Mouse (Mus musculus) lung, embryonic 16.5 days (tissue): ENCODE measurements around the gene Fbxw11. TPM values are rescaled to one million over a fixed set of nuclear protein-coding genes. Genes with fewer than 3 reads are reported as not detected.

ENCODE experiments used
- ATAC-seq: fragments of 200-750 bp; cut with Nextera tagmentation; 2 replicates; pipeline ENCODE4 v1.8.0; 2017; ENCODE audit warnings: low read depth, mild to moderate bottlenecking, moderate library complexity
- H3K27ac ChIP-seq: fragments of 300-500 bp; sonication (generic); 2 replicates; pipeline ENCODE4 v1.5.1; 2014; ENCODE audit warnings: mild to moderate bottlenecking, control low read depth, low read length
- H3K27me3 ChIP-seq: fragments of 300-500 bp; sonication (generic); 2 replicates; pipeline ENCODE4 v1.6.1; 2014; ENCODE audit warnings: low read depth, low read length, mixed read lengths; ENCODE audit not compliant: control insufficient read depth, insufficient read depth
- H3K36me3 ChIP-seq: fragments of 300-500 bp; sonication (generic); 2 replicates; pipeline ENCODE4 v1.6.1; 2014; ENCODE audit warnings: low read length; ENCODE audit not compliant: control insufficient read depth, insufficient read depth
- H3K4me1 ChIP-seq: fragments of 300-500 bp; sonication (generic); replicated peaks from 2 replicates; pipeline ENCODE4 v1.6.1; 2014; ENCODE audit warnings: low read length, mixed read lengths; ENCODE audit not compliant: control insufficient read depth, insufficient read depth
- H3K4me2 ChIP-seq: fragments of 300-500 bp; sonication (generic); 2 replicates; pipeline ENCODE4 v1.6.1; 2014; ENCODE audit warnings: low read depth, low read length, control low read depth
- H3K4me3 ChIP-seq: fragments of 300-500 bp; sonication (generic); 2 replicates; pipeline ENCODE4 v1.5.1; 2014; ENCODE audit warnings: mild to moderate bottlenecking, low read length, control low read depth
- H3K9ac ChIP-seq: fragments of 300-500 bp; sonication (generic); 2 replicates; pipeline ENCODE4 v1.6.1; 2014; ENCODE audit warnings: low read length, control low read depth
- H3K9me3 ChIP-seq: fragments of 300-500 bp; sonication (generic); 2 replicates; pipeline ENCODE4 v1.6.1; 2016; ENCODE audit warnings: low read length; ENCODE audit not compliant: control insufficient read depth
- WGBS: fragments of 180-500 bp; shearing (Covaris S2); extraction: QIAGEN DNeasy Blood & Tissue Kit; methylation state at CpG from one replicate; pipeline ENCODE4 v1.1.7; 2014; 5-methylcytosine and 5-hydroxymethylcytosine counted together
- polyA plus RNA-seq: library from polyadenylated mRNA; unstranded; fragments of >200 nt; fragmentation: Nextera tagmentation; extraction: Ambion mirVana; gene quantifications from 2 replicates; pipeline ENCODE4 v1.2.1, GENCODE M21; 2015

Gene Fbxw11
- polyA plus RNA-seq, 1 experiment from 2014 or later: 80.5 TPM

GRCm38 (mm10) chr11:32744463-32744862 lies 101.9 kb downstream of the Fbxw11 start:
- WGBS: 82% methylated on average over 7 of the region's 7 CpGs
- H3K9me3 ChIP-seq: 0 out of 2 replicates have a peak, but pooled peaks cover 2% of the 10 kb centered on the region
- H3K27me3 ChIP-seq: no peaks in the 10 kb centered on the region
- no peaks in the 10 kb centered on the region for H3K4me1 ChIP-seq
- H3K4me2 ChIP-seq: no peak overlapping the region
- H3K36me3 ChIP-seq: peaks cover 53% of the 10 kb centered on the region
- H3K9ac ChIP-seq: no peak overlapping the region
- no peak overlapping the region for H3K27ac ChIP-seq
- no peak overlapping the region for H3K4me3 ChIP-seq
- no peak for ATAC-seq

- Histone ChIP-seq H3K4me2 (no peak overlapping the region), H3K36me3 (peaks cover 47% of the 10 kb centered on the region), H3K27me3 (no peaks in the 10 kb centered on the region), H3K4me3 (no peak overlapping the region), H3K9ac (no peak overlapping the region), H3K4me1 (no peaks in the 10 kb centered on the region), H3K9me3 (0 out of 2 replicates have a peak, but pooled peaks cover 2% of the 10 kb centered on the region), H3K27ac (no peak overlapping the region)
- 89% methylated on average over 4 of the region's 4 CpGs for WGBS
- no peak for ATAC-seq
Observed at GRCm38 (mm10) chr11:32745466-32745865, 102.9 kb downstream of the Fbxw11 start.

GRCm38 (mm10) chr11:32746036-32746435 lies 103.5 kb downstream of the Fbxw11 start:
- Histone ChIP-seq H3K27ac (no peak overlapping the region), H3K27me3 (no peaks in the 10 kb centered on the region), H3K36me3 (peaks cover 42% of the 10 kb centered on the region), H3K9ac (no peak overlapping the region), H3K9me3 (0 out of 2 replicates have a peak, but pooled peaks cover 2% of the 10 kb centered on the region), H3K4me3 (no peak overlapping the region), H3K4me1 (no peaks in the 10 kb centered on the region), H3K4me2 (no peak overlapping the region)
- WGBS: 62% methylated on average over 5 of the region's 5 CpGs
- ATAC-seq: no peak

- 0 out of 2 replicates have a peak, but pooled peaks cover under 1% of the 10 kb centered on the region for H3K9me3 ChIP-seq
- no peak overlapping the region for H3K9ac ChIP-seq
- ATAC-seq: no peak
- H3K4me1 ChIP-seq: no peaks in the 10 kb centered on the region; the same call in 1 of the 2 replicates
- 69% methylated on average over 3 of the region's 3 CpGs for WGBS
- H3K4me2 ChIP-seq: no peak overlapping the region
- H3K27ac ChIP-seq: no peak overlapping the region
- H3K4me3 ChIP-seq: no peak overlapping the region
- H3K36me3 ChIP-seq: peaks cover 39% of the 10 kb centered on the region
- H3K27me3 ChIP-seq: no peaks in the 10 kb centered on the region
Observed at GRCm38 (mm10) chr11:32746475-32746874, 104.0 kb downstream of the Fbxw11 start.

- Histone ChIP-seq H3K27me3 (no peaks in the 10 kb centered on the region), H3K27ac (no peak overlapping the region), H3K4me3 (no peak overlapping the region), H3K9me3 (no peaks in the 10 kb centered on the region), H3K4me2 (no peak overlapping the region), H3K36me3 (peaks cover 28% of the 10 kb centered on the region), H3K9ac (no peak overlapping the region), H3K4me1 (peaks cover 3% of the 10 kb centered on the region)
- ATAC-seq: no peak
- WGBS: 62% methylated on average over 4 of the region's 4 CpGs
Observed at GRCm38 (mm10) chr11:32748800-32749199, 106.3 kb downstream of the Fbxw11 start.

- H3K27ac ChIP-seq: peak overlapping the region; percentile 43
- no peaks in the 10 kb centered on the region for H3K9me3 ChIP-seq
- H3K4me1 ChIP-seq: peaks cover 3% of the 10 kb centered on the region
- no peak overlapping the region for H3K4me2 ChIP-seq
- 49% methylated on average over 7 of the region's 7 CpGs for WGBS
- peak; percentile 75 for ATAC-seq
- no peaks in the 10 kb centered on the region for H3K27me3 ChIP-seq
- no peak overlapping the region for H3K9ac ChIP-seq
- H3K4me3 ChIP-seq: no peak overlapping the region
- H3K36me3 ChIP-seq: peaks cover 3% of the 10 kb centered on the region; the same call in 1 of the 2 replicates
Observed at GRCm38 (mm10) chr11:32751863-32752594, 109.5 kb downstream of the Fbxw11 start.

GRCm38 (mm10) chr11:32752595-32752885 lies 110.0 kb downstream of the Fbxw11 start:
- no peak overlapping the region for H3K27ac ChIP-seq
- H3K4me3 ChIP-seq: no peak overlapping the region
- ATAC-seq: peak; percentile 56
- H3K4me2 ChIP-seq: no peak overlapping the region
- peaks cover 3% of the 10 kb centered on the region for H3K4me1 ChIP-seq
- 66% methylated on average over 5 of the region's 5 CpGs for WGBS
- no peaks in the 10 kb centered on the region for H3K36me3 ChIP-seq
- H3K9ac ChIP-seq: no peak overlapping the region
- no peaks in the 10 kb centered on the region for H3K9me3 ChIP-seq
- no peaks in the 10 kb centered on the region for H3K27me3 ChIP-seq

- Histone ChIP-seq H3K27ac (no peak overlapping the region), H3K4me3 (no peak overlapping the region), H3K36me3 (no peaks in the 10 kb centered on the region), H3K4me1 (peaks cover 3% of the 10 kb centered on the region), H3K4me2 (no peak overlapping the region), H3K9me3 (no peaks in the 10 kb centered on the region), H3K27me3 (no peaks in the 10 kb centered on the region), H3K9ac (no peak overlapping the region)
- ATAC-seq: no peak
- WGBS: 91% methylated on average over 2 of the region's 2 CpGs
Observed at GRCm38 (mm10) chr11:32753358-32753757, 110.8 kb downstream of the Fbxw11 start.

- Histone ChIP-seq H3K27me3 (no peaks in the 10 kb centered on the region), H3K9ac (no peak overlapping the region), H3K9me3 (no peaks in the 10 kb centered on the region), H3K36me3 (no peaks in the 10 kb centered on the region), H3K27ac (no peak overlapping the region), H3K4me2 (no peak overlapping the region), H3K4me3 (no peak overlapping the region), H3K4me1 (no peaks in the 10 kb centered on the region)
- WGBS: 42% methylated on average over 3 of the region's 3 CpGs
- ATAC-seq: peak; percentile 34; the same call in 1 of the 2 replicates
Observed at GRCm38 (mm10) chr11:32762773-32763172, 120.2 kb downstream of the Fbxw11 start.
